Mouse (Mus musculus) midbrain, embryonic 12.5 days (tissue): ENCODE results near the gene Taok1. TPM values are rescaled to one million over a fixed set of nuclear protein-coding genes. Genes with fewer than 3 reads are reported as not detected.
"Not testable (repeated sequence)": the region's sequence is repeated elsewhere in the genome, so short reads cannot be mapped to it uniquely, and the experiment has no call there.

Source experiments
- ATAC-seq: fragments of 200-750 bp; cut with Nextera tagmentation; 2 replicates; pipeline ENCODE4 v1.8.0; 2017; ENCODE audit warnings: low read depth, moderate TSS enrichment, moderate library complexity; ENCODE audit not compliant: low FRiP score
- H3K27ac ChIP-seq: fragments of 300-500 bp; sonication (generic); replicated peaks from 2 replicates; pipeline ENCODE4 v1.5.1; 2016; ENCODE audit warnings: mild to moderate bottlenecking
- H3K27me3 ChIP-seq: fragments of 300-500 bp; sonication (generic); 2 replicates; pipeline ENCODE4 v1.6.1; 2016; ENCODE audit warnings: mild to moderate bottlenecking
- H3K36me3 ChIP-seq: fragments of 300-500 bp; sonication (generic); 2 replicates; pipeline ENCODE4 v1.6.1; 2016
- H3K4me1 ChIP-seq: fragments of 300-500 bp; sonication (generic); 2 replicates; pipeline ENCODE4 v1.6.1; 2016
- H3K4me2 ChIP-seq: fragments of 300-500 bp; sonication (generic); replicated peaks from 2 replicates; pipeline ENCODE4 v1.6.1; 2016; ENCODE audit warnings: mild to moderate bottlenecking, moderate library complexity
- H3K4me3 ChIP-seq: fragments of 300-500 bp; sonication (generic); 2 replicates; pipeline ENCODE4 v1.5.1; 2016; ENCODE audit warnings: mild to moderate bottlenecking
- H3K9ac ChIP-seq: fragments of 300-500 bp; sonication (generic); replicated peaks from 2 replicates; pipeline ENCODE4 v1.6.1; 2016; ENCODE audit warnings: mild to moderate bottlenecking, moderate library complexity
- H3K9me3 ChIP-seq: fragments of 300-500 bp; sonication (generic); 2 replicates; pipeline ENCODE4 v1.6.1; 2016; ENCODE audit warnings: mild to moderate bottlenecking
- WGBS: fragments of 180-500 bp; shearing (Covaris S2); methylation state at CpG from one replicate; pipeline ENCODE4 v1.1.7; 2016; 5-methylcytosine and 5-hydroxymethylcytosine counted together
- polyA plus RNA-seq: library from polyadenylated mRNA; unstranded; fragments of >200 nt; fragmentation: Nextera tagmentation; extraction: Ambion mirVana; gene quantifications from 2 replicates; pipeline ENCODE4 v1.2.1, GENCODE M21; 2016

Gene Taok1
- polyA plus RNA-seq, 1 experiment from 2014 or later: 23.9 TPM

- peaks cover 15% of the 10 kb centered on the region; the same call in 1 of the 2 replicates for H3K36me3 ChIP-seq
Observed at GRCm38 (mm10) chr11:77532202-77532846, 75.3 kb downstream of the Taok1 start.

GRCm38 (mm10) chr11:77530862-77531261 is 76.8 kb downstream of the Taok1 start:
- no peaks in the 10 kb centered on the region for H3K27me3 ChIP-seq
- H3K4me3 ChIP-seq: no peak overlapping the region

More at GRCm38 (mm10) chr11:77532202-77532846, 75.3 kb downstream of the Taok1 start:
- Histone ChIP-seq H3K9me3 (no peaks in the 10 kb centered on the region), H3K4me3 (no peak overlapping the region), H3K27ac (no peak overlapping the region), H3K27me3 (no peaks in the 10 kb centered on the region), H3K4me1 (no peaks in the 10 kb centered on the region), H3K4me2 (no peak overlapping the region), H3K9ac (no peak overlapping the region)
- WGBS: 95% methylated on average over 4 of the region's 4 CpGs
- no peak for ATAC-seq

GRCm38 (mm10) chr11:77529644-77530043 is 78.0 kb downstream of the Taok1 start:
- Histone ChIP-seq H3K4me2 (no peak overlapping the region), H3K36me3 (0 out of 2 replicates have a peak, but pooled peaks cover 3% of the 10 kb centered on the region), H3K27ac (no peak overlapping the region), H3K4me1 (no peaks in the 10 kb centered on the region), H3K27me3 (no peaks in the 10 kb centered on the region), H3K9ac (no peak overlapping the region), H3K4me3 (no peak overlapping the region), H3K9me3 (no peaks in the 10 kb centered on the region)
- no peak for ATAC-seq
- 88% methylated on average over 3 of the region's 3 CpGs for WGBS

More at GRCm38 (mm10) chr11:77530862-77531261, 76.8 kb downstream of the Taok1 start:
- Histone ChIP-seq H3K4me1 (no peaks in the 10 kb centered on the region), H3K27ac (no peak overlapping the region), H3K9me3 (no peaks in the 10 kb centered on the region), H3K36me3 (0 out of 2 replicates have a peak, but pooled peaks cover 8% of the 10 kb centered on the region), H3K9ac (no peak overlapping the region), H3K4me2 (no peak overlapping the region)
- WGBS: 96% methylated on average over 2 of the region's 2 CpGs
- no peak for ATAC-seq

GRCm38 (mm10) chr11:77528420-77528819 is 79.2 kb downstream of the Taok1 start:
- not testable (repeated sequence) for H3K9me3 ChIP-seq, H3K4me2 ChIP-seq, H3K27ac ChIP-seq, ATAC-seq, H3K9ac ChIP-seq, H3K4me1 ChIP-seq, H3K4me3 ChIP-seq, H3K27me3 ChIP-seq, H3K36me3 ChIP-seq
- WGBS: 89% methylated on average over 3 of the region's 3 CpGs

- no peak overlapping the region for H3K9ac ChIP-seq
- no peak overlapping the region for H3K27ac ChIP-seq
- no peak overlapping the region for H3K4me2 ChIP-seq
- H3K4me3 ChIP-seq: no peak overlapping the region
- peaks cover 3% of the 10 kb centered on the region; the same call in 1 of the 2 replicates for H3K4me1 ChIP-seq
- ATAC-seq: no peak
- H3K36me3 ChIP-seq: no peaks in the 10 kb centered on the region
- H3K9me3 ChIP-seq: no peaks in the 10 kb centered on the region
- H3K27me3 ChIP-seq: no peaks in the 10 kb centered on the region
- 85% methylated on average over 3 of the region's 3 CpGs for WGBS
Observed at GRCm38 (mm10) chr11:77525804-77526486, 81.7 kb downstream of the Taok1 start.

- no peak overlapping the region for H3K27ac ChIP-seq
- H3K9ac ChIP-seq: no peak overlapping the region
- peaks cover 24% of the 10 kb centered on the region for H3K4me1 ChIP-seq
- H3K4me3 ChIP-seq: no peak overlapping the region
- no peaks in the 10 kb centered on the region for H3K36me3 ChIP-seq
- no peaks in the 10 kb centered on the region for H3K9me3 ChIP-seq
- H3K27me3 ChIP-seq: peaks cover 25% of the 10 kb centered on the region
- 49% methylated on average over 5 of the region's 5 CpGs for WGBS
- ATAC-seq: no peak
- H3K4me2 ChIP-seq: no peak overlapping the region
Observed at GRCm38 (mm10) chr11:77520601-77521529, 86.8 kb downstream of the Taok1 start.

- H3K9me3 ChIP-seq: no peaks in the 10 kb centered on the region
- H3K4me2 ChIP-seq: no peak within 1 kb of the TSS
- no peak within 1 kb of the TSS for H3K9ac ChIP-seq
- H3K27me3 ChIP-seq: peaks cover 42% of the 10 kb centered on the region
- no peaks in the 10 kb centered on the region for H3K36me3 ChIP-seq
- no peak within 1 kb of the TSS for H3K4me3 ChIP-seq
- ATAC-seq: no peak
- peaks cover 42% of the 10 kb centered on the region for H3K4me1 ChIP-seq
- 83% methylated on average over 5 of the region's 5 CpGs for WGBS
- 0 out of 2 replicates have a peak within 1 kb of the TSS, but pooled peaks have one; percentile 6 for H3K27ac ChIP-seq
Observed at GRCm38 (mm10) chr11:77519043-77519442, 88.6 kb downstream of the Taok1 start, which contains the start of gene Gm10392. TSS of gene Gm10392 (minus strand) at chr11:77519198.

- 80% methylated on average over 27 of the region's 27 CpGs for WGBS
- no peak overlapping the region for H3K9ac ChIP-seq
- no peaks in the 10 kb centered on the region for H3K9me3 ChIP-seq
- H3K27ac ChIP-seq: no peak overlapping the region
- ATAC-seq: no peak
- no peaks in the 10 kb centered on the region for H3K36me3 ChIP-seq
- no peak overlapping the region for H3K4me3 ChIP-seq
- no peak overlapping the region for H3K4me2 ChIP-seq
- peaks cover 49% of the 10 kb centered on the region for H3K27me3 ChIP-seq
- peaks cover 49% of the 10 kb centered on the region for H3K4me1 ChIP-seq
Observed at GRCm38 (mm10) chr11:77518051-77518798, 89.4 kb downstream of the Taok1 start.

- Histone ChIP-seq H3K4me2 (no peak overlapping the region), H3K27me3 (peaks cover 53% of the 10 kb centered on the region), H3K9me3 (no peaks in the 10 kb centered on the region), H3K4me1 (peaks cover 56% of the 10 kb centered on the region), H3K27ac (no peak overlapping the region), H3K9ac (no peak overlapping the region), H3K4me3 (no peak overlapping the region), H3K36me3 (no peaks in the 10 kb centered on the region)
- 57% methylated on average over 5 of the region's 5 CpGs for WGBS
- no peak for ATAC-seq
Observed at GRCm38 (mm10) chr11:77516553-77517425, 90.8 kb downstream of the Taok1 start.

GRCm38 (mm10) chr11:77515637-77516552 is 91.7 kb downstream of the Taok1 start, which contains the start of gene Trp53i13:
TSS of gene Trp53i13 (minus strand) at chr11:77515980.
- Histone ChIP-seq H3K4me2 (peak within 1 kb of the TSS; percentile 93), H3K27ac (peak within 1 kb of the TSS; percentile 36; the same call in 1 of the 2 replicates), H3K4me3 (peak within 1 kb of the TSS; percentile 62), H3K27me3 (peaks cover 53% of the 10 kb centered on the region), H3K4me1 (peaks cover 54% of the 10 kb centered on the region), H3K9ac (peak within 1 kb of the TSS; percentile 60), H3K9me3 (no peaks in the 10 kb centered on the region), H3K36me3 (no peaks in the 10 kb centered on the region)
- WGBS: 6% methylated on average over 39 of the region's 39 CpGs
- ATAC-seq: peak; percentile 3; the same call in 1 of the 2 replicates
